Mouse (Mus musculus) heart, adult 2 months (tissue): Measurements from ENCODE around the gene Ano2.

Source experiments
- CTCF ChIP-seq: fragments of 200-600 bp; IDR thresholded peaks from 2 replicates; pipeline ENCODE4 v1.8.1; 2022; ENCODE audit warnings: antibody characterized with exemption, mild to moderate bottlenecking, moderate library complexity
- POLR2A ChIP-seq: fragments of 200-500 bp; IDR thresholded peaks from 2 replicates; pipeline ENCODE4 v1.6.1; 2011; ENCODE audit warnings: mild to moderate bottlenecking, low read depth, low read length, control low read depth; ENCODE audit not compliant: insufficient read depth

GRCm38 (mm10) chr6:126086321-126086950 is 396.2 kb downstream of the Ano2 start:
- no peak for TF ChIP-seq CTCF
- no peak for TF ChIP-seq POLR2A
